Mouse (Mus musculus) testis, postnatal 10 days (tissue): Measurements from ENCODE around the gene Aplnr.

ENCODE experiments used
- DNase-seq: peaks from one replicate; pipeline ENCODE4 v3.0.0; 2021; ENCODE audit warnings: low spot score

Aplnr gene

GRCm38 (mm10) chr2:85137601-85138140 lies 1.6 kb downstream of the Aplnr start:
- no peak for DNase-seq

- no peak for DNase-seq
These were observed 2.1 kb downstream of the Aplnr start for GRCm38 (mm10) chr2:85138143-85138542.

- no peak for DNase-seq
These were observed 3.4 kb downstream of the Aplnr start for GRCm38 (mm10) chr2:85139393-85139792.

- no peak for DNase-seq
These were observed 3.8 kb downstream of the Aplnr start for GRCm38 (mm10) chr2:85139846-85140245.

GRCm38 (mm10) chr2:85140833-85141232 lies 4.8 kb downstream of the Aplnr start:
- DNase-seq, result no peak

GRCm38 (mm10) chr2:85144908-85145307 lies 8.9 kb downstream of the Aplnr start:
- DNase-seq, result no peak

GRCm38 (mm10) chr2:85145346-85145745 lies 9.3 kb downstream of the Aplnr start:
- no peak for DNase-seq

GRCm38 (mm10) chr2:85147481-85147880 lies 11.5 kb downstream of the Aplnr start:
- DNase-seq, result no peak

GRCm38 (mm10) chr2:85150373-85150772 lies 14.3 kb downstream of the Aplnr start:
- no peak for DNase-seq

GRCm38 (mm10) chr2:85151233-85151632 lies 15.2 kb downstream of the Aplnr start:
- no peak for DNase-seq

GRCm38 (mm10) chr2:85155334-85155733 lies 19.3 kb downstream of the Aplnr start:
- DNase-seq, result no peak

- DNase-seq, result no peak
These were observed 20.1 kb downstream of the Aplnr start for GRCm38 (mm10) chr2:85156136-85156535.

GRCm38 (mm10) chr2:85157382-85157781 lies 21.4 kb downstream of the Aplnr start:
- DNase-seq, result no peak

- DNase-seq, result no peak
These were observed 25.0 kb downstream of the Aplnr start for GRCm38 (mm10) chr2:85160901-85161637.

- DNase-seq, result no peak
These were observed 25.6 kb downstream of the Aplnr start for GRCm38 (mm10) chr2:85161638-85162093.

GRCm38 (mm10) chr2:85163311-85164047 lies 27.5 kb downstream of the Aplnr start:
- no peak for DNase-seq

GRCm38 (mm10) chr2:85167624-85168023 lies 31.6 kb downstream of the Aplnr start:
- DNase-seq, result no peak

- DNase-seq, result no peak
These were observed 32.3 kb downstream of the Aplnr start for GRCm38 (mm10) chr2:85168327-85168726.

- no peak for DNase-seq
These were observed 36.2 kb downstream of the Aplnr start for GRCm38 (mm10) chr2:85172071-85172762.

- no peak for DNase-seq
These were observed 36.7 kb downstream of the Aplnr start for GRCm38 (mm10) chr2:85172763-85173103.

- no peak for DNase-seq
These were observed 37.5 kb downstream of the Aplnr start for GRCm38 (mm10) chr2:85173545-85173944.

GRCm38 (mm10) chr2:85178139-85178800 lies 42.2 kb downstream of the Aplnr start:
- no peak for DNase-seq
